Mouse (Mus musculus) myocyte (in vitro differentiated cells): ENCODE data around the gene 4931414P19Rik.
"Not testable (repeated sequence)": the region's sequence is repeated elsewhere in the genome, so short reads cannot be mapped to it uniquely, and the experiment has no call there.

Source experiments
- CEBPB ChIP-seq: IDR thresholded peaks from 2 replicates; pipeline ENCODE4 v1.6.1; 2011; ENCODE audit warnings: mild to moderate bottlenecking, moderate library complexity; ENCODE audit not compliant: poor library complexity, insufficient read depth, severe bottlenecking
- POLR2A ChIP-seq: IDR thresholded peaks from one replicate; pipeline ENCODE4 v1.6.1; 2011; ENCODE audit warnings: low read depth, mild to moderate bottlenecking, control low read depth, moderate library complexity; ENCODE audit not compliant: insufficient read length
- USF1 ChIP-seq: IDR thresholded peaks from one replicate; pipeline ENCODE4 v1.6.1; 2011; ENCODE audit warnings: low read depth, mild to moderate bottlenecking, control low read depth, moderate library complexity

GRCm38 (mm10) chr14:54614130-54614529 is 8.3 kb upstream of the 4931414P19Rik start:
- TF ChIP-seq USF1, POLR2A, CEBPB: not testable (repeated sequence)
